Mouse (Mus musculus) hematopoietic stem cell, adult 5-6 weeks (primary cell): Measurements from ENCODE around the gene Lfng. TPM values are rescaled to one million over a fixed set of nuclear protein-coding genes. Genes with fewer than 3 reads are reported as not detected.
A peak's percentile ranks its signal among the peaks of the same experiment; 100 is the strongest.

ENCODE experiments used
- ATAC-seq, 2 experiments: fragments of 125-278 bp in 1 of 2; replicated peaks in 1 of 2; 2 replicates each; pipeline ENCODE4 v1.8.0; 2016 to 2017; ENCODE audit warnings: inconsistent platforms in 2 of 2, mild to moderate bottlenecking in 2 of 2, moderate number of reproducible peaks in 2 of 2, low read depth in 1 of 2, moderate TSS enrichment in 1 of 2; ENCODE audit not compliant: low FRiP score in 2 of 2, poor library complexity in 2 of 2, severe bottlenecking in 2 of 2, insufficient read depth in 1 of 2, low TSS enrichment in 1 of 2
- total RNA-seq: library from RNA; stranded (forward); fragments of 172-1452, 232-1000 nt; gene quantifications from 2 replicates; pipeline ENCODE4 v1.2.3, GENCODE M21; 2017

Gene Lfng
- total RNA-seq = 33.6 and 67.3 TPM in 2 replicates

DNA sequence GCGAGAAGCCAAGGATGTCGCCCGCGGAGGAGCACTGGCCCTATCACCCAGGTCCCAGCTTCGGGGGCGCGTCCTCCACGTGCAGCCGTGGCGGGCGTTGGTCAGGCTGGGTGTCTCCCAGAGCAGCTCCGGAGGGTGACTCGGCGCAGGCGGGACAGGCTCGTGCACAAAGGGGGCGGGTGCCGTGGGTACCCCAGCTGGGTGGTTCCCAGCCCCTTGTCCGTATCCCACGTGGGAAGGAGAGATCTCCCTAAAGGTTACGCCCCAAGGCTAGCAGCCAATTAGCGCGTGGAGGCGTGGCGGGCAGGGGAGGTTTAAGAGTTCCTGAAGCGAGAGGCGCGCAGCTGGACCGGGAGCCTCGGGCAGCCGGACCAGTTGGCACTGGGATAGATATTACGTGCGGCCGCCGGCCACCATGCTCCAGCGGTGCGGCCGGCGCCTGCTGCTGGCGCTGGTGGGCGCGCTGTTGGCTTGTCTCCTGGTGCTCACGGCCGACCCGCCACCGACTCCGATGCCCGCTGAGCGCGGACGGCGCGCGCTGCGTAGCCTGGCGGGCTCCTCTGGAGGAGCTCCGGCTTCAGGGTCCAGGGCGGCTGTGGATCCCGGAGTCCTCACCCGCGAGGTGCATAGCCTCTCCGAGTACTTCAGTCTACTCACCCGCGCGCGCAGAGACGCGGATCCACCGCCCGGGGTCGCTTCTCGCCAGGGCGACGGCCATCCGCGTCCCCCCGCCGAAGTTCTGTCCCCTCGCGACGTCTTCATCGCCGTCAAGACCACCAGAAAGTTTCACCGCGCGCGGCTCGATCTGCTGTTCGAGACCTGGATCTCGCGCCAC, at the start of gene Lfng:
TSS of gene Lfng (plus strand) at position 320 of the 835 bp plus-strand sequence.
- ATAC-seq = peak; percentile 63 to 72

- no peak for ATAC-seq
These were observed 44.5 kb upstream of the Lfng start for GRCm38 (mm10) chr5:140562601-140563000.

- ATAC-seq = no peak
These were observed 42.2 kb upstream of the Lfng start, which contains the start of gene Grifin for GRCm38 (mm10) chr5:140564896-140565295. Grifin (minus strand) TSS chr5:140565071.

DNA sequence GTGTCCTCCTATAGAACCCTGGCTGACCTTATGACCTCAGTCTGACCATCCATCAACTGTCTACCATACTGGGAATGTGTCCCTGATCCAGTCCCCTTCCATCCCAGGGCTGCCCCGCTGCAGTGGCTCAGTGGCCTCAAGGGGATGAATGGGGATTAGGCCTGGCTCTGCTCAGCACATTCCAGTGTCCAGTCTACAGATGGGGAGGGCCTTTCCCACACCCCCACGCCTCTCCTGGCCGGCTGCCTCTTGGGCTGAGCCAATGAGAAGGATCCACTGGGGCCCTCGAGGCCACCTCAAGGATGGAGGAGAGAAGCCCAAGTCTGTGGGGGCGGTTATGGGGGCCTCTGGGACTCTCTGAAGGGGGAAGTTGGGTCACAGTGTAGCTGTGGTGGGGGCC, 41.7 kb upstream of the Lfng start:
- ATAC-seq = no peak

GRCm38 (mm10) chr5:140565856-140566255, 41.3 kb upstream of the Lfng start:
- no peak for ATAC-seq

DNA sequence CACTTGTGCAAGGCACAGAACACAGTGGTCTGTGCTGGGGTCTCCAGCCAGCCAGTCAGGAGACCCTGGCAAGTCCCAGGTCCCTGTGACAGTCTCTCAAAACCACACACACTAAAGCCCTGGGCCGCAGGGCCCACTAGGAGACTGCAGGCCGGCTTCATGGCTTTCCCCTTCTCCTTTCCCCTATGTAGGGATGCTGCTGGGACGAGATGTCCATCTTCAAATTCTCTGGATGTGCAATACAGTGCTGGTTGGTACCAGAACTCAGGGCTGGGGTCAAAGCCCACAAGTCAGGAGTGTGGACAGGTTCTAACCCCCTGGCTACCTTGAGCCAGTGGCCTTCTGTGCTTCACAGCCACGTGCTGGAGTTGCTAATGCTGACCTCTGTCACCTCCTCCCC, 40.8 kb upstream of the Lfng start:
- ATAC-seq = no peak

DNA sequence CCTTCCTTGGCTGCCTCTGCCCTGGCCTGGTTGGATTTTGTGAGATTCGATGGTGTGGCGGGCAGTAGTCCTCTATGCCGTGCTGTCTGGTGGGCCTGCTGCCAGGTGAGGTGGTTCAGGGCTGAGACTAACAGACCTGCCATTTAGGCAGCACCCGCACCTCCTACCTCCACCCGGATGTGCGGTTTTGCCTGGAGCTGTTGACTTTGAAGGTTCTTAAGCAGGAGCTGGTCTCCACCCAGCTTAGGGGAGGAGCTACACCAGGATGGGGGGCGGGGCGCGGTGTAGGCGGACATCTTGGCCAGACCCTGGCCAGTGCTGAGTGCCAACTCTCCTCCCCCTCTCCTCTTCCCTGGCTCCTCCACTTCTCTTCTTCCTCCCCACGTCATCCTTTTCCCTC, 39.8 kb upstream of the Lfng start:
- peak; percentile 75 to 80 for ATAC-seq

DNA sequence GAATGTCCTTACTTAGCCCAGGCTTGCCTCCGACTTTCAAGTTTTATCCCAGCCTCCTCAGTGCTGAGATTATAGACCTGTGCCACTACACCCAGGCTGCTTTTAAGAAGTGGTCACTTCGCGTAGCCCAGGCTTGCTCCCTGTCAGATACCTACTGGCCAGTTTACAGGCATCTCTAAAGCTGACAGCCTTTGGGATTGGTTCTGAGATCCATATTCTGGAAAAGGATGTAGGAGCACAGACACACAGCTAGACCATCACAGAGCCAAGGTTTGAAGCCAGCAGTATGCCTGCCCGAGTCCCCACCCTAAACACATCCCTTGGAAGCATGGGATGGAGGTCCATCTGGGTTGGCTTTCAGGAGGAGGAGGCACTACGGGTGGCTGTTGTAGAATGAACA, 39.4 kb upstream of the Lfng start:
- no peak for ATAC-seq

DNA sequence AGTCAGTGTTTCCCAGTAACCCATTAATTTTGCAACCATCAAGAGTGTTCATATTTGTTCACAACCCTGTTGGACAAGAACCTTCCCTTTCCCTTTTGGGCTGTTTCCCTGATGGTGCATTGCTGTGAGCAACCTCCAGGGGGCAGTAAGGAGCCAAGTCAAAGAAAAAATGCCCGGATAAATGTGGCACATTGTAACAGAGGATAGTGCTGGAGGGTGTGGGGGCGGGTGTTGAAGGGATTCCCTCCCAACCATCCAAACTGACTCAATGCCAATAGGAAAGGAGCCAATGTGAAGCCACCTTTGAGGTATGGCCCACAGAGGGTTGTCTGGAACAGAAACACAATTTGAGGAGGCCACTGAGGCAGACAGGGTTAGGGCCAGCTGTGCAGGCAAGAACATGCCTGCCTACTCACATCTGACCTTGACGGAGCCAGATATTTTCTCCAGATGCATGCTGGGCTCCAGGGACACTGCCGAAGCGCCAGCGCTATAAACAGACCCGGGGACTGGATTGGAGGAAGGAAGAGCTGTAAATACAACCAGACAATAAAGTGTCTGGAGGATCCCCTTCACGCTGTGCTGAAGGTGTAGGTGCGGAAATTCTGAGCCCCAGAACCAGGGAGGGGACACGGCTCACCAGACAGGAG, 38.7 kb upstream of the Lfng start:
- ATAC-seq = peak; percentile 25 to 33; a peak in 2 of 4 replicates

- no peak for ATAC-seq
These were observed 38.0 kb upstream of the Lfng start for GRCm38 (mm10) chr5:140569032-140569595.

- no peak for ATAC-seq
These were observed 36.8 kb upstream of the Lfng start for GRCm38 (mm10) chr5:140570223-140570870.

- no peak for ATAC-seq
These were observed 35.9 kb upstream of the Lfng start for GRCm38 (mm10) chr5:140571201-140571600.

DNA sequence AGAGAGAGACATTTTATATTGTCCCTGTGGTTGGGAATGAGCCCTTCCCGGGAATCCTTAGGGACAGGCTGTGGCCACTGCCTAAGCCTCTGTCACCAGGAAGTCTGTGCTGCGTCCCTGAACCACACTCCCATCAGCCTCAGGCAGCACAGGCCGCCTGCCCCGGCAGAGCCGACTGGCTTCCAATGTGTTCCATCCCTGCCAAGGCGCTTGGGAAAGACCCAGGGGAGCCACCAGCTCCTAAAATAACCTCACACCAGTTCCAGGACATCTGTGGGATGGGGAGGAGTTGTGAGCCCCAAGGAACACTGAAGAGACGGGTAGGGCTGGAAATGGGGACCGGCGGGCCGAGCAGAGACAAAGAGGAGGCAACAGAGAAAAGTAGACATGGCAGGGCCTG, 35.4 kb upstream of the Lfng start:
- no peak for ATAC-seq

DNA sequence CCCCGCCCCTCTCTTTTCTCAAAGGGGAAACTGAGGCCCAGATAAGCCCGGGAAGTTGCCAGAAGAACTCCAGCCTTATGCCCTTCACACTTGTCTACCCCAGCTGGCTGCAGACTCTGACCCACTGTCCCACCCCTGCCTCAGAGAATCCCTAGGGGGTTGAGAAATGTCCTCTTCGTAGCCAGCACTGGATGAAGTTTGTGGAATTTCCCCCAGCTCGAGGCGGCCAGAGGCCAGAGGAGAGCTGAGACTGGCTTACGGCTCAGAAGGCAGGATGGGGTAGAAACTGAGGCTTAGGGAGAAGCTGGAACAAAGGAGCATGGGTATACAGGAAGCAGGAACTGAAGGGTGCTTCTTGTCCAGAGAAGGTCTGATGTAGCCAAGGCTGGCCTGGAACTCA, 34.5 kb upstream of the Lfng start:
- ATAC-seq = no peak

- peak; percentile 27 to 46; a peak in 3 of 4 replicates for ATAC-seq
These were observed 31.7 kb upstream of the Lfng start for GRCm38 (mm10) chr5:140575381-140575866.

- no peak for ATAC-seq
These were observed 27.9 kb upstream of the Lfng start for GRCm38 (mm10) chr5:140579221-140579620.

- no peak for ATAC-seq
These were observed 27.3 kb upstream of the Lfng start for GRCm38 (mm10) chr5:140579771-140580170.

DNA sequence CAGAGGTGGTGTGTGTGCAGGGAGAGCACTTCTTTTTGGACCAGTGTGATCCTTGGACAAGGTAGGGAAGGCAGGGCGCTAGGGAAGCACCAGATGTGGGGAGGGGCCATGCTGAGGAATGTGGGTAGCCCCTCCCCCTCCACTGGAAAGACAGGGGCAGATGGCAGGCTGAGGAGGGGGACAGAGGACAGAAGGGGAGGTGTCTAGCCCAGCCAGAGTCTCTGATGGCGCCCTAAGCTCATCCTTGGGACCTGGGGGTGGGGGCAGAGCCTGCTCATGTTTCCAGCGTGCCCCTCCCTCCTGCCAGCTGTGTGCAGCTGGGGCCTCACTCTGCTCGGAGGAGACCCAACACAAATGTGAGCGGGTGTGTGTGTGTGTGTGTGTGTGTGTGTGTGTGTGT, 25.6 kb upstream of the Lfng start:
- ATAC-seq = no peak
